Mouse (Mus musculus) heart, adult 9 months (tissue): ENCODE data around the gene Clps.
"Not testable (repeated sequence)": the region's sequence is repeated elsewhere in the genome, so short reads cannot be mapped to it uniquely, and the experiment has no call there.

Experiments used
- DNase-seq, 2 experiments: peaks; one replicate each; pipeline ENCODE4 v3.0.0; 2022; ENCODE audit warnings: low spot score in 2 of 2

The Clps gene

DNA sequence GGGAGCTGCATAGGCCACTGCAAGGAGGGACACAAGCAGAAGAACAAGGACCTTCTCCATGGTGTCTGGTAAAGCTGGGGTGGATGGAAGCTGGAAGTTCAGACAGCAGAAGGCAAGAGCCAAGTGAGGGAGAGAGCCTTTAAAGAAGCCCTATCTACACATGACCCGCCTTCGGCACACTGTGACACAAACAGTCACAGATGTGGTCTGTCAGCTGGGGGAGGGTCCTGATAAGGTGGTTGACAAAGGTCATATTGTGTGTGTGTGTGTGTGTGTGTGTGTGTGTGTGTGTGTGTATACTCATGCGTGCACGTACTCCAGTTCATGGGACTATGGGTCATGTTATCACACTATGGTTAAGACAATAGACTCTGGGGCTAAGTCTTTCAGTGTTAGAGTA, at the start of gene Clps:
Clps (minus strand) TSS at position 169 of the 400 bp plus-strand sequence.
- DNase-seq, result no peak

DNA sequence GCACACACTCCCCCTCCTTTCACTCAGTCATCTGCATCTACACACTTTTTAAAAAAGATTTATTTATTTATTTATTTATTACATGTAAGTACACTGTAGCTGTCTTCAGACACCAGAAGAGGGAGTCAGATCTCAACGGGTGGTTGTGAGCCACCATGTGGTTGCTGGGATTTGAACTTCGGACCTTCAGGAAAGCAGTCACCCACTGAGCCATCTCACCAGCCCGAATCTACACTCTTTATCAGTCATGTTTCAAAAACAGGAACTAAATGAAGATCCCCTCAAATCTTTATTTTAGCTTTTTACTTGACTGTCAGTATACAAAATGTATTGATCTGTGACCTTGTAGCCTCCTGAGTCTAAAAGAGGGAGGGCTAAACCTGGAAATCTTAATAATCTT, 49.0 kb upstream of the Clps start:
- no peak for DNase-seq

DNA sequence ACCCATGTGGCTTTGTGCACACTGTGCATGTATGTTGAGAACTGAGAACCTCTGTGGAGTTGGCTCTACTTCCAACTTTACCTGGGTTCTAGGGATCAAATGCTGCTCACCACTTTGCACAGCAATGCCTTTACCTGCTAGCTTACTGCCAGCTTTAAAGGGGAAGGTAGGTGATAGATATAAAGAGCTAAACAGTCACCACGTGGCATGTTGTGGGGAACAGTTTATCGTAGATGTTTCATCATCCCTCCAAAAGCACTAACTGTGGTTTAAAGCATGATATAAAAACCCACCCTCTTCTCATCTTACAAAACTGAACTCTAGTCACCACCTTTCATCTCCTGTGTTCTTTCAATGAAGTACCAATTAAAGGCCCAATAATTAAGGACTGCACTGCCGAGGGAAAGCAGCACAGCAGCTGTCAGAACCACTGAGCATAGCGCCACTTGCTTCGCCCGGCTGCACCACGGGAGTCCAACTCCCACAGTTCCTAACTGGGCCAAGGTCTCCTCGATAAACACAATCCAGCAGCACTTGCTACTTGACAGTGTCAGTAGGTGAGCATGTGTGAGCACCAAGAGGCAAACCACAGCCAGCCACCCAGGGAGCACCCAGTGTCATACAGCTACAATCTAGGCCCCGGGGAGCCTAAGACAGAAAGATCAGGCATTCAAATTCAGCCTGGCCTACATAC, 41.1 kb upstream of the Clps start:
- no peak for DNase-seq

GRCm38 (mm10) chr17:28600780-28601179, 40.2 kb upstream of the Clps start:
- no peak for DNase-seq

GRCm38 (mm10) chr17:28593965-28594364, 33.4 kb upstream of the Clps start:
- no peak for DNase-seq

GRCm38 (mm10) chr17:28592998-28593397, 32.4 kb upstream of the Clps start:
- DNase-seq, result peak; percentile 20 to 54

GRCm38 (mm10) chr17:28591476-28591875, 30.9 kb upstream of the Clps start:
- peak; percentile 49 to 75 for DNase-seq

GRCm38 (mm10) chr17:28590596-28590995, 30.0 kb upstream of the Clps start:
- no peak for DNase-seq

- DNase-seq, result no peak
Measured at GRCm38 (mm10) chr17:28588591-28588990, 28.0 kb upstream of the Clps start.

DNA sequence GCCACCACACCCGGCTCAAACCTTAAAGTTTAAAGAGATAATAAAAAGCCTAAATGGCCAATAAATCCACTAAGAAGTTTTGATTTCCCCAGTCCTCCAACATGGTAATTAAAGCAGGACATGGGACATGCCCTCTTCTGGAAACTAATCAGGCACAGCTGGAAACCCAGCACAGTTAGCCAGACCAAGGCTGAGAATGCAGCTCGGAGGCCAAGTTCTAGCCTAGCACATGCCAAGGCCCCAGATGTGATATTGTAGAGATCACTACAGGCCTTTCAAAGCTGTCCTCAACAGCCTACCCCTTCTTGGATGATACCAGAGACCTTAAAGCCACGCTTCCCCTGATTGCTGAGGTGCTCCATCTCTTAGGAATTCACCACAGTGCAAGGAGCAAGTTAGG, 25.9 kb upstream of the Clps start:
- DNase-seq, result no peak

DNA sequence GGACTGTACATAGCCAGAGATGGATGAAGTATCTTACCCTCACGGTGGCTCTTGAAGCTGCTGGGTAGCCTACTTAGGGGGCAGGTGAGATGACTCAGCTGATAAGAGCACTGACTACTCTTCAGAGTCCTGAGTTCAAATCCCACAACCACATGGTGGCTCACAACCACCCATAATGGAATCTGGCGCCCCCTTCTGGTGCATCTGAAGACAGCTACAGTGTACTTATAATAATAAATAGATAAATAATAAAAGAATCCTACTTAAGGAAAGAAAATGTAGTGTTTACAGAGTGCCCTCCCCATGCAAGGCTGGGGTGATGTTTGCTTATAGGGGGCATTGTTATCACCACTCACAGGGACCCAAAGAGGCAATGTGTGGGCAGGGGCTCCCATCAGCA, 20.5 kb upstream of the Clps start:
- no peak for DNase-seq

DNA sequence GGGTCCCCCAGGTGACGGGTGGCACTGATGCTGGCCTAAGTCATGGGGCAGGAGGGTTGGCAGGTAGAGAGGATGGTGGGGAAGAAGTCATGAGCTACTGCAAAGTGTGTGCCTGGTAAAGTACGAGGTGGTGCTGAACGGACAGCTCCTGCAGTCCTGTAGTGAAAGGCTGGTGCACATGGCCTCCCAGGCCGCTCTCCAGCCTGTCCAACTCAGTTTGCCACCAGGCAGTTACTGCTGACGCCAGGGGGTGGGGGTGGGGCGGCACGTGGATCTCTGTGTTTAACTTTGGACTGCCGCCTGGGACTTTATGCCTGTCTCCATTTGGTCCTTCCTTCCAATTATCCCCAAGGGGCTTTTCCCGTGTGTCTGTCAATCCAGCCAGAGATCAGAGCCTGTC, 19.8 kb upstream of the Clps start:
- peak in 1 of 2 experiments; percentile 18 for DNase-seq

- DNase-seq, result no peak
Measured at GRCm38 (mm10) chr17:28575244-28576125, 14.9 kb upstream of the Clps start, which contains the start of gene Lhfpl5. Lhfpl5 (plus strand) TSS chr17:28575641.

DNA sequence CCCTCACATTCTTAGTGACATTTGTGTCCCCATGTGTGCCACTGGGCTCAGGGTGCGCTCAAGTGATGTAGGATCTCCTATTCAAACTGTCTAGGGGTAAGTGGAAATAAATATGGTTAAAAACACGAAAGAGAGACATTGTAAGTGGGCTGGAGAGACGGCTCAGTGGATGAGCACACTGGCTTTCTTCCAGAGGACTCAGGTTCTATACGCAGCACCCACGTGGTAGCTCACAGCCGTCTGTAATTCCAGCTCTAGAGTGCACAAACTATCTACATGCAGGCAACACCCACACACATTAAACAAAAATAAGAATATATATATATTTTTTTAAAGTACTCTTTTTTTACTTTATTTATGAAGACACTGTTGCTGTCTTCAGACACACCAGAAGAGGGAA, 12.4 kb upstream of the Clps start:
- DNase-seq, result no peak

- DNase-seq, result no peak
Measured at GRCm38 (mm10) chr17:28572521-28572920, 12.0 kb upstream of the Clps start.

DNA sequence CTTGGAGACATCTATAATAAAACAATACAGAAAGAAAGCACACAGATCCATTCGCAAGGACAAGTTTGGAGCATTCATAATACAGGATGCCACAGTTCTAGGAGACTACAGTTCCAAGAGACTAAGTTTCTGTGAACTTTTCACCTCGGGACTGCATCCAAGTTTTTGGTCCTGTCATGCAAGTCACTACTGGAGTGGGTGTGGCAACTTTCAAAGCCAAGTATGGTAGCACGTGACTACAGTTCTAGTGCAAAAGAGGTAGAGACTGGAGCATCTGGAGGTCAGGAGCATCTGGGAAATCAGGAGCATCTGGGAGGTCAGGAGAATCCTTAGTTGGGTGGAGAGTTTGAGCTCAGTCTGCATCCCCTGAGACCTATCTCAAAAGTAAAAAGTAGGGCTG, 11.3 kb upstream of the Clps start:
- no peak for DNase-seq

DNA sequence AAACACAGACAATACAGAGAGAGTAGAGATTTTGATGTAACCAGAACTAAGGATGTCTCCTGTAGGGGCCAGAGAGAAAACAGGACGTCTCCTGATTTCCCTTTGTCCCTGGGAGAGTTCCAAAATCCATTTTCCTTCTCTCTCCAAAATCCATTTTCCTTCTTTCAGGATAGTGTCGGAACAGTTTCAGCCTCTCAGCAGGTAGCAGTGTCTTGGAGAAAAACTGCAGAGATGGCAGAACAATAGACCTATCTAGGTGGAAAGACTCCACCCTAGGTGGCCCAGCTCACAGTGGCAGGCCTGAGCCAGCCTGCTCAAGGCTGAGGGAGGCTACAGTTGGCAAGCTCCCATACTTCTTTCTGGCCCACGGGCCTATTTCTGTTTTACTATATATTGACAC, 7.0 kb upstream of the Clps start:
- no peak for DNase-seq

DNA sequence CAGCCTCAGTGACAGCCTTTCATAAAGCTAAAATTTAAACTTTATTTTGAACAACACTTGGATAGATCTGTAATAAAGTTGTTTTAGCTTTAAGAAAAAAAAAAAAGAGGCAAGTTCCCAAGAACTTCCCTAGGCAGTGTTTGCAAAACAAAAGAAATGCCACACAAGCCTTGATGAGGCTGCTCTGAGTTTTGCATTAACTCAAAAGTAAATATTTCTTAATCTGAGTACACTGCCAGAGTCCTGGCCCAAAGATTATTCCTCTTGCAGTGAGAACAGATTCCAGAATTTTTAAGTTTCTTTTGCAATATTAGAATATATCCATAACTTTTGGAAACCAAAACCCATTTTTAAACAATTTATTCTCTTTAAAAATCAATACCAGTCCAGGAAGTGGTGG, 4.6 kb upstream of the Clps start:
- no peak for DNase-seq

GRCm38 (mm10) chr17:28561613-28562012, 1.0 kb upstream of the Clps start:
- DNase-seq, result no peak

- no peak for DNase-seq
Measured at GRCm38 (mm10) chr17:28557772-28558171, 2.8 kb downstream of the Clps start.

GRCm38 (mm10) chr17:28556635-28557396, 3.8 kb downstream of the Clps start:
- no peak for DNase-seq

- not testable (repeated sequence) for DNase-seq
Measured at GRCm38 (mm10) chr17:28554021-28554420, 6.5 kb downstream of the Clps start.
